Mouse (Mus musculus) regulatory T cell (primary cell): ENCODE results near the gene Vps16.

Source experiments
- in situ Hi-C: fragments of 300-600 bp; cut with MboI, MseI; formaldehyde crosslinking; loops from one replicate; pipeline ENCODE4 v1.15.1; 2025; ENCODE audit warnings: high pct_unique_total_duplicates

Vps16 gene

DNA sequence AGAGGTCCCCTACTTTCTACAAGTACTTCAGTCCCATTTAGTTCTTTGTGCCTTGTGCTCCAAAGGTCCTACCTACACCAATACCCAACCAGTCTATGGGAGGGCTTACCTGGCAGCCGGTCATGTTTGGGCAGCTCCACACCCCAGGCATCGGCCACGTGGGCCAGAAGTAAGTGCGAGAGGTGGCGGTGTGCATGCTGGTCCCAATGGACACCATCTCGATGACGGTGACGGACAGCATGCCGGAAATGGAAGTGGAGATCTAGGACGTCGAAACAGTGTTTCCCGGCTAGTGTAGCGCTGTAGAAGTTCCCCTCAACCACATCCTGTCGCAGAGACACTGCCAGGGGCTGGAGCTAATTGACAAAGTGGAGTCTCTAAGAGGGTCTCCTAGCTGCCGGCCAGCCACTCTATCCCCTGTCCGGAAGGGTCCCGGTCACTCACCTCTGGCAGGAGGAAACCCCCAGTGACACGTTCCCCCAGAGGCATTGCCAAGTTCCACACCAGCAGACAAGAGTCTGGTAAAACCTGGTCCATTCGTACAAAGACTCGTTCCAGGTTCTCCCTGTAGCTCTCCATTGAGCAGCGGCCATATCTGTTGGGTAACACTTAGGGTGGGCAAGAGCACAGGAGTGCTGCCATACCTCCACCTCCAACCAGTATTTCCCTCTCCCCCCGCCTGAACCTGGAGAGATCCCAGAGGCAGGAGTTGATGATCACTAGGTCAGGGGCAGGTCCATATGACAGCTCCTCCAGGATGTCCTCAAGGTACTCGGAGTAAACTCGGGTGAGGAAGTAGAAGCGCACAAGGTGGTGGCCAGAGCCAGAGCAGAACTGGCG, 2.1 kb upstream of the Vps16 start:
- in situ Hi-C loops: no loop called here

DNA sequence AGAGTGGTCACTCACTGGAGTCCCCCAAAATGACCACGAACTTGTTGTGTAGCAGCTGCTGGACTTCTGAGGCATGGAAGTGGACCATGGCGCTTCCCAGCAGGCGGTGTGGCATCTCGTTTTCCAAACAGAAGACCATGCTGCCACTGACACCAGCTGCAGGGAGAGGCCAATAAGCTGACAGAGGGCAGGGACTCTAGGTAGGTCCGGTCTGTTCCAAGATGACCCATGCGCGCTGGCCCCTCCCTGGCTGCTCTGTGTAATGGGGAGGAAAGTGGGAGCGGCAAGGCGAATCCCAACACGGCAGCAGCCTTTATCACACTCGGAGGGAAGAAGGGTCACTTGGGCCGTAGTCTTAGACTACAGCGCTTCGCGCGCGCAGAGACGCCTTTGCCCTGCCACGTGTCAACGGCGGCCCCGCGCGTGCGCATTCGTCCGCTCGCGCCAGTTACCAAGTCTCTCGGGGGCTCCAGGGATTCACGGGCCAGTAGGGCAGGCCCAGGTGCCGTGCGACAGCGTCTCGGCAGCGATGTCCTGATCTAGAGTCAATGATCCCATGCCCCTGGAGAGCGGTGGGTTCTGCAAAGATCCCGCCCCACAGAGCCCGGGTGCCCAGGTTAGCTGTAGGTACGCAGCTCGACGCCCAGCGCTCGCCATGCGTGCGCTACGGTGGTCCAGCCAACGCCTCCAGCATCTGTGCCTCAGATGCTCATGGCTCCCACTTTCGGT, 578 bp upstream of the Vps16 start:
- in situ Hi-C loops: no loop called here

- in situ Hi-C loops: no loop called here
Measured at GRCm38 (mm10) chr2:130425112-130425511, 973 bp downstream of the Vps16 start.

DNA sequence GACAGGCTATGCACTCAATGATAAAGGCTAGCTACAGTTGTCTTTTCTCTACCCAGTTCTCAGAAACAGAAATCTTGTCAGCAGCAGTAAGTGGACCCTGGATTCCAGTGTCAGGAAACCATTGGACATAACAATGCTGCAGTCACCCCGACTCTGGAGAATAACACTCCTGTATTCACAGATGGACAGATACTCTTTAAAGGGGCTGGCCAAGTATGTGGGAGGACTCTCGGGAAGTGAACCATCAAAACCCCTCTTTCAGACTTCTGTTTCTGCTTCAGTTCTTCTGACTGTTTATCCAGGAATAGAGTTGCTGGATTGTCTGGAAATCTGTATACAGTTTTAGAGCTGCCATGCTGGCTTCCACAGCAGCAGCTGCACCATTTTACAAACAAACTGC, 5.7 kb downstream of the Vps16 start:
- in situ Hi-C loops: no loop called here

DNA sequence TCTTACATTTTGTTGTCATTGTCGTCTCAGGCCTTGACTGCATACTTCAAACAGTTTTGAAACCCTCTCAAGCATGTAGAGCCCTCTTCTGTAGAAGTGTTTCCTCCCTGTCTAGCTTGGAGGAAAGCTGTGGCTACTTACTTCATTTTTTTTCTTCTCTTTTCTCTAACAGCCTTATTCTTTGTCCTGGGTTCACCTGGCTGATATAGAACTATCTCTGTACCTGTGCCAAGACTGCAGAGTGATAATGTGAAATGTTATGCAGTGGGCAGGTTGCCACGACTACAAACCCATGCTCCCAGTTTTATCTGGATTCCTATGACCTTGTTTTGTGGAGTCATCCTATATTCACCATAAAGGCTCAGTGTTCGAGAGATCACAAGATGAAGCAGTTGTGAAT, 6.3 kb downstream of the Vps16 start:
- in situ Hi-C loops: no loop called here

- in situ Hi-C loops: no loop called here
Measured at GRCm38 (mm10) chr2:130432157-130432556, 8.0 kb downstream of the Vps16 start.

GRCm38 (mm10) chr2:130433152-130433551, 9.0 kb downstream of the Vps16 start:
- in situ Hi-C loops: no loop called here

GRCm38 (mm10) chr2:130436769-130437168, 12.6 kb downstream of the Vps16 start:
- in situ Hi-C loops: no loop called here

DNA sequence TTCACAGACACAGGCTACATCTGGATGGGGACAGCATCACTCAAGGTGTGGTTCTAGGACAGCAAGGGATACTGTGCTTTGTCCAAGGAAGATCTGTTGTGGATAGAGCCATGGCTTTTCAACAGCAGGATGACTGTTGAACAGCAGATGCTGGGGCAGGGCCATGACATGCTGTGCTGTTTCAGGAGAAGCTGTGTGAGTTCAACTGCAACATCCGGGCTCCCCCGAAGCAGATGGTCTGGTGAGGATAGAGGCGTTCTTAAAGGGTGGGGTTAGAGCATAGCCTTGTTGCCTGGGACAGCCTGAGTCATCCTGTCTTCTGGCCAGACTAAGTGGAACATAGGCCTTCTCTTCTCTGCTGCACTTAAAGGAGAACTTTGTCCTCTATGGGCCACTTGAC, 14.7 kb downstream of the Vps16 start:
- in situ Hi-C loops: no loop called here

GRCm38 (mm10) chr2:130439840-130440480, 15.8 kb downstream of the Vps16 start:
- in situ Hi-C loops: no loop called here

GRCm38 (mm10) chr2:130442162-130442561, 18.0 kb downstream of the Vps16 start:
- in situ Hi-C loops: no loop called here

DNA sequence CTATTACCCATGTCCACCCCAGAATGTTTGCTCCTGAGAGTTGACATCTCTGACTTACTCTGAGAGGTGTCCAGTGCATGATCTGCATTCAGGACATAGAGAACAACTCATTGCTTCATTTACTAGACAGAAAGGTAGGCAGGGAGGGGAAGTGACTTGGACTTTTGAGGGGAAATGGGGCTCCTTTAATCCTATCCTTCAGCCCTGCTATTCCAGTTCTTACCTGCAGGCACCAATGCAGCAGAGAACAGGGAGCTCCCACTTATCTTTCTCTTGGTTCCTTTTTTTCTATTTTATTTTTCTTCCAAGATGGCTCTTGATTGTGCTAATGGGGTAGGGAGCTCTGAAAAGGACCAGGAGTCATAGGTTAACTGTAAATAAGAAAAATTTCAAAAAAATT, 24.3 kb downstream of the Vps16 start:
- in situ Hi-C loops: loop anchor here (5.0 kb wide), 1 partner anchor 114 kb away; the partner anchor contains the start of gene Mrps26

DNA sequence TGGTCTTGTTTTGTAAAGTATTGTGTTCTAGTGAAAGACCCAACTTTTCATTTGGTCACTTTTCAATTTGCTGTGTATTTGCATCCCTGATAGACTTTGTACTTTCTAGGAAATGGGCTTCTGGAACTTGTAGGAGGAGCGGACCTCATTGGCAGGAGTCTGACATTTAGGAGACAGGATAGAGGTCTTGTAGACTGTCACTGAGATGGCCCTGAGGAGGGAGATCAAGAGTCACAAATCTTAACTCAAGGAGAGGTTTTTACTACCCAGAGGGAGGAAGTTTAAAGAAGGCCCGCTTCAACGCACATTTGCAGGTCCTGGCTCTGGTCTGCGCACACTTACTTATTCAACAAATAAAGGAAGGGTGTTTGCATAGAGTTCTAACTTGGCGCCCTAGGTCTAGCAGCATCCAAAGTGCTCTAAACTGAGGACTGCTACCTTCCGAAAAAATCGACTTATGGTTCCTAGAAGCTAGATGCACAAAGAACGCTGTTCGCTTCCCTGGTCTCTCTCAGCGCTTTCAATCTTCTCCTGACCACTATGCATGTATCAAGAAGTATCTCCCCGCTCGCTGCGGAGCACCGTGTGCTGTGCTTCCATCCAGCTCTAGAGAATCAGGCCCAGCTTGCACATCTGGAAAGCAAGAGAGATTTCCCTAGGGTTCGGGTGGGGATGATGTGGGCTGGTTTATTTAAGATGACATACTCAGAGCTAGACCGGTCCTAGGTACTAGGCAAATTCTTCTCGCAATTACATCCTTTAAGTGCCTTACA, 25.1 kb downstream of the Vps16 start:
- in situ Hi-C loops: loop anchor here (5.0 kb wide), 1 partner anchor 113 kb away; the partner anchor contains the start of gene Mrps26

DNA sequence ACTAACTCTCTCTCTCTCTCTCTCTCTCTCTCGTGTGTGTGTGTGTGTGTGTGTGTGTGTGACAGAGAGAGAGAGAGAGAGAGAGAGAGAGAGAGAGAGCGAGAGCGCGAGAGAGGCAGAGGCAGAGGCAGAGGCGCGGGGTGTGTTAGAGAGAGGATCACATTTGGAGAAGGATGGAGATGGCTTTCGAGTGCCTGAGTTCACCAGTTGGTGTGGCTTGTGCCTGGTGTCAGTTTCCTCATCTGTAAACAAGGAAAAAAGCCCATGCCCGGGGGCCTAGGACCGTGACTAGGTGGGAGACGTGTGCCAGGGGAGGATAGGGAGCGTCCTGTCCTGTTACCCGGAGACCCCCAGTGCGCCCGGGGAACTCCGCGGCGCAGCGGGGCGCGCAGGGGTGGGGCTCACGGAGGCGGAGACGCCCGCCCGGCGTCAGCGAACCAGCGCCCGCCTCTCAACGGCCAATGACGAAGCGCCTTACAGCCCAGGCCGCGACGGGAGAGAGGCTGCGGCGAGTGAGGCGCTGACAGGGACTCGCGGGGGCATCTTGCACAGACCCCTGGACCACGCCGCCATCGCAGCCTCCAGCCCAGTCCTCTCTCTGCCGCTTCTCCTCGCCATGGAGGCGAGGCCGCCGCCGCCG, 25.8 kb downstream of the Vps16 start, which contains the start of gene Ptpra:
Gene Ptpra, plus strand, starts transcription at position 485 of the 640 bp plus-strand sequence.
- in situ Hi-C loops: loop anchor here (5.0 kb wide), 1 partner anchor 112 kb away; the partner anchor contains the start of gene Mrps26

- in situ Hi-C loops: no loop called here
Measured at GRCm38 (mm10) chr2:130450434-130450796, 26.3 kb downstream of the Vps16 start.

GRCm38 (mm10) chr2:130451086-130451726, 27.1 kb downstream of the Vps16 start:
- in situ Hi-C loops: no loop called here

DNA sequence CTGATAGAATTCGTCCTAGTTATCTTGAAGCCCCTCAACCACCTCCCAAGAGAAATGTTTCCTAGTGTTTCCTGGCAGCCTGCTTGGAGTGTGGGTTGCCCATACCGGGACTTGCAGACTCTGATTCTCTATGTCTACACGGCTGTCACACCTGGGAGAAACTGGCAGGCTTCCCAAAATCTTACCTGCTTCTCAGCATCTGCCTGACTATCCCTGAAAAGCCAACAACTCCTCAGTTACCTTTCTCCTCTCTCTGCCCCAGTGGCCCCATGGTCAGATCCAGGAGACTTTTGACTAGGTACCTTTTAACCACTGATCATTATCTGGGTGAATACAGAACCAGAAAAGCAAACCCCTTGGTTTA, 27.6 kb downstream of the Vps16 start:
- in situ Hi-C loops: no loop called here

- in situ Hi-C loops: no loop called here
Measured at GRCm38 (mm10) chr2:130452266-130452665, 28.1 kb downstream of the Vps16 start.

- in situ Hi-C loops: no loop called here
Measured at GRCm38 (mm10) chr2:130453421-130453820, 29.3 kb downstream of the Vps16 start.

- in situ Hi-C loops: no loop called here
Measured at GRCm38 (mm10) chr2:130454748-130455370, 30.7 kb downstream of the Vps16 start.
